Mouse (Mus musculus) granulocyte monocyte progenitor cell, adult 5-6 weeks (primary cell): ENCODE measurements around the gene Tsga10. TPM values are rescaled to one million over a fixed set of nuclear protein-coding genes. Genes with fewer than 3 reads are reported as not detected.
"Not testable (repeated sequence)": the region's sequence is repeated elsewhere in the genome, so short reads cannot be mapped to it uniquely, and the experiment has no call there.

Experiments used
- ATAC-seq: replicated peaks from 2 replicates; pipeline ENCODE4 v1.8.0; 2016; ENCODE audit warnings: mild to moderate bottlenecking, moderate TSS enrichment, inconsistent platforms; ENCODE audit not compliant: poor library complexity, severe bottlenecking
- total RNA-seq, 2 experiments: library from RNA; stranded (forward) in 1 of 2; stranded (reverse) in 1 of 2; fragments of 200-712, 200-1000 nt in 1 of 2; fragments of >200 nt in 1 of 2; fragmentation: Nextera tagmentation in 1 of 2; gene quantifications; 2 replicates each; pipeline ENCODE4 v1.2.3; 2014 to 2017

The Tsga10 gene
- total RNA-seq, 2 experiments from 2014 or later: 5.7 to 8.1 TPM

DNA sequence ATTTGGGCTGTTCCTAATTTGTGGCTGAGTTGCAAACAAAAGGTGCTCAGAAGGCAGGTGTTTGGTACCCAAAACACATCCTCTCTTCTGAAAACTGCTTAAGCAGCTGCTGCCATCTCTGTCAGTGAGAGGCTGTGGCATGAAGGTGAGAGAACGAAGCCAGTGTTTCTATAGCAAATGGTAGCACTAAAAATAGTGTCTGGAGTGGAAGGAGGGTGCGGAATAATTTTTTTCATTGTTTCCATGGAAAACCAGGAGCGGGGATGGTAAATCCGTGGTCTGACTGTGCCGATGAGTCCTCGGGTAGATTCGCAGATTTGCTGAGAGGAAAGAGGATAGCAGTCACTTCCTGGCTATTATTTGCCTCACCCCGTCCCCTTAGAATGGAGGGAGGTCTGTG, 139.8 kb downstream of the Tsga10 start:
- ATAC-seq: no peak

GRCm38 (mm10) chr1:37725880-37726279, 140.3 kb downstream of the Tsga10 start:
- ATAC-seq: peak; percentile 75

GRCm38 (mm10) chr1:37721092-37721491, 145.1 kb downstream of the Tsga10 start:
- ATAC-seq: no peak

GRCm38 (mm10) chr1:37719761-37720640, 146.2 kb downstream of the Tsga10 start, which contains the start of gene 2010300C02Rik:
2010300C02Rik (minus strand) TSS chr1:37720085.
- peak; percentile 78 for ATAC-seq

GRCm38 (mm10) chr1:37719030-37719723, 147.1 kb downstream of the Tsga10 start:
- peak; percentile 13; the same call in 1 of the 2 replicates for ATAC-seq

DNA sequence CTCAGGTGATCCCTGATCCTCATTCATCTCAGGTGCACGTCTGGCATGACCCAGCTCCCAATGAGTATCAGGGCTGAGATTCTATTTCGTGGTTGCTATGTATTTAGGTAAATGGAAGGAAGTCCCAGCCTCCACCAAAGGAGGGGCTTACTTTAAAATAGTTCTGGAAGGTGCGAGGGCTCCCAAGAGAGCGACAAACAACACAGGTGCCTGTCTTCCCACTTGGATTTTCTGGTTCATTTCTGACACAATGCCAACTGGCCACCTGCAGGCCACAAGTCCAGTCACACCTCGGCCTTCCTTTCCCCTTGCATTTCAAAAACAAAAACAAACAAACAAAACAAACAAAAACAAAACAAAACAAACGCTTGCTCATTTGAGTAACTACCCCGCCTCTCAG, 147.7 kb downstream of the Tsga10 start:
- ATAC-seq: no peak

DNA sequence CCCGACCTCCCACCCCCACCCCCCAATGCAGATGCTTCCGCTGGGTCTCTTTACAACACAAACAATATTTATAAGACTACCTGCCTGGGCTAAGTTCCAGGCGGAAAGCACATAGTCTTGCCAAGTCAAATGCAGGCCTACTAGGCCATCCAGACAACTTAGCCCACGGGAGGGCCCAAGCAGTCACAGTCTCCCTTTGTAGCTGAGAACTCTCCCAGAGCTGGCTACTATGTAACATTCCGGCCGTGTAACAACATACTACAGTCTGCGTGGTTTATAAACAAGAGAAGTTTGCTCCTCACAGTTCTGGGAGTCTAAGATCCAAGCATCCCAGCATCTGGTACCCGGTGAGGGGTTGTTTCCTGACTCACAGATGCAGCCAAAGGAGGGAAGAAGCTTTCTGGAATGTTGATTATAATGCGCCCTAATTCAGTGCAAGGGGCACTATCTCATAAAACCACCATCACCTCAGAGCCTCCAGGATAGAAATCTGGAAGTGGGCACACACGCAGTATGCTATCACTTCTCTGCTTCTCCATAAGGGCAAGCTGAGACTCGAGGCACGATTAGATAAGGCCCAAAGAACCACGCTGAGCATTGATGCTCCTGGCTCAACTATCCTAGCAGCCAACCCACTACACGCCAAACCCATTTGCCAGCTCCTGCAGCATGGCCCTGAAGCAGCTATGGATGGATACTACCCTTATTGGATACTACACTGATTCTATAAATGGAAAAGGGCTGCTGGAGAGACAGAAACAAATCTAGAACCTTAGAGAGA, 148.6 kb downstream of the Tsga10 start:
- ATAC-seq: no peak

DNA sequence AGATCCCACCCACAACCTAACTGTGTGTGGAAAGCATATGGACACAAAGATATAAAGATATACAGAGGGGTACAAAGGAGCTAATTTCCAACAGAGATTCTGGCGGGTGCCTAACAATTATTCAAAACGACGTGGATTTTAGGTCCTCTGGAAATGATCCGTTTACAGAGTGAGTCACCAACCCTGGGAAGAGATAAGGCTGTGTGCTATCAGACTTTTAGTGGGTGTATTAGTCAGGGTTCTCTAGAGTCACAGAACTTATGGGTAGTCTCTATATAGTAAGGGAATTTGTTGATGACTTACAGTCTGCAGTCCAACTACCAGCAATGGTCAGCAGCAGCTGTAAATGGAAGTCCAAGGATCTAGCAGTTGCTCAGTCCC, 153.9 kb downstream of the Tsga10 start:
- ATAC-seq: not testable (repeated sequence)

- ATAC-seq: no peak
These were observed 154.5 kb downstream of the Tsga10 start for GRCm38 (mm10) chr1:37711596-37712356.

DNA sequence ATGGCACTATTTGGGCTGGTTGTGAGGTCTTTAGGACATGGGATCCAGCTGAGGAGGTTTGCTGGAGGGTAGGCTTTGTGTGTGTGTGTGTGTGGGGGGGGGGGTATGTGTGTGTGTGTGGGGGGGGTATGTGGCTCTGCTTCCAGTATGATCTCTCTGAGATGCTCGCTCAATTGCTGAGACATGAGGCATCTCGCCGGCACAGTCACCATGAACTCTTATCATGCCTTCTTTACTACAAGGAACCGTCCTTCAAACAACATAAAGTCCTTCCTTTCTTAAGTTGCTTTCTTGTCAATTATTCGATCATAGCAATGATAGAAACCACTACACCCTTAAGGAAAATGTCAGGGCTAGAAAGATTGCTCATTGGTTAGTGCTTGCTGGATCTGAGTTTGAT, 155.1 kb downstream of the Tsga10 start:
- ATAC-seq: no peak

GRCm38 (mm10) chr1:37709736-37710135, 156.5 kb downstream of the Tsga10 start:
- ATAC-seq: no peak

GRCm38 (mm10) chr1:37708270-37708955, 157.8 kb downstream of the Tsga10 start:
- no peak for ATAC-seq

Other genes with a start within 250 kb of the Tsga10 start
- not detected in 2 replicates for gene 2010300C02Rik, start 146.3 kb downstream of the Tsga10 start, total RNA-seq (2014; fragmentation: Nextera tagmentation)
- gene 2010300C02Rik, start 146.3 kb downstream of the Tsga10 start, total RNA-seq (2017): 0.13 TPM in 1 of 2 replicates, not detected in the other
- gene Lipt1, start 5.3 kb upstream of the Tsga10 start, total RNA-seq (2014; fragmentation: Nextera tagmentation): 6.0 and 6.8 TPM in 2 replicates
- 4.0 and 5.3 TPM in 2 replicates for gene Lipt1, start 5.3 kb upstream of the Tsga10 start, total RNA-seq (2017)
- 17.2 and 32.3 TPM in 2 replicates for gene Mitd1, start 24.0 kb upstream of the Tsga10 start, total RNA-seq (2014; fragmentation: Nextera tagmentation)
- gene Mitd1, start 24.0 kb upstream of the Tsga10 start, total RNA-seq (2017): 24.0 and 39.4 TPM in 2 replicates
- gene Mrpl30, start 24.0 kb upstream of the Tsga10 start, total RNA-seq (2014; fragmentation: Nextera tagmentation): 213 and 226 TPM in 2 replicates
- gene Mrpl30, start 24.0 kb upstream of the Tsga10 start, total RNA-seq (2017): 145 and 266 TPM in 2 replicates
- gene Lyg2, start 50.1 kb upstream of the Tsga10 start, total RNA-seq (2014; fragmentation: Nextera tagmentation): not detected in 2 replicates
- gene Lyg2, start 50.1 kb upstream of the Tsga10 start, total RNA-seq (2017): not detected in 2 replicates
- gene Lyg1, start 91.3 kb upstream of the Tsga10 start, total RNA-seq (2014; fragmentation: Nextera tagmentation): not detected in 2 replicates
- not detected in 2 replicates for gene Lyg1, start 91.3 kb upstream of the Tsga10 start, total RNA-seq (2017)
- 40.1 and 47.1 TPM in 2 replicates for gene Txndc9, start 131.5 kb upstream of the Tsga10 start, total RNA-seq (2014; fragmentation: Nextera tagmentation)
- 49.6 and 51.8 TPM in 2 replicates for gene Txndc9, start 131.5 kb upstream of the Tsga10 start, total RNA-seq (2017)
- 41.1 and 73.3 TPM in 2 replicates for gene Eif5b, start 131.6 kb upstream of the Tsga10 start, total RNA-seq (2014; fragmentation: Nextera tagmentation)
- 22.8 and 33.5 TPM in 2 replicates for gene Eif5b, start 131.6 kb upstream of the Tsga10 start, total RNA-seq (2017)